Mouse (Mus musculus) heart, postnatal 0 days (tissue): ENCODE results near the gene Scgb1b15. TPM values are rescaled to one million over a fixed set of nuclear protein-coding genes. Genes with fewer than 3 reads are reported as not detected.
"Not testable (repeated sequence)": the region's sequence is repeated elsewhere in the genome, so short reads cannot be mapped to it uniquely, and the experiment has no call there.

Experiments used
- ATAC-seq: fragments of 200-750 bp; cut with Nextera tagmentation; 2 replicates; pipeline ENCODE4 v1.8.0; 2017; ENCODE audit warnings: low read depth, moderate number of reproducible peaks, moderate library complexity; ENCODE audit not compliant: insufficient read depth
- DNase-seq: peaks from one replicate; pipeline ENCODE4 v3.0.0-alpha.2; 2016; ENCODE audit warnings: low spot score
- H3K27ac ChIP-seq: fragments of 300-500 bp; sonication (generic); 2 replicates; pipeline ENCODE4 v1.5.1; 2014; ENCODE audit warnings: low read depth, mild to moderate bottlenecking
- H3K27me3 ChIP-seq: fragments of 300-500 bp; sonication (generic); 2 replicates; pipeline ENCODE4 v1.6.1; 2014; ENCODE audit warnings: low read length, mixed read lengths; ENCODE audit not compliant: control insufficient read depth, insufficient read depth
- H3K36me3 ChIP-seq: fragments of 300-500 bp; sonication (generic); replicated peaks from 2 replicates; pipeline ENCODE4 v1.6.1; 2014; ENCODE audit warnings: low read length, mixed read lengths; ENCODE audit not compliant: control insufficient read depth, insufficient read depth
- H3K4me1 ChIP-seq: fragments of 300-500 bp; sonication (generic); 2 replicates; pipeline ENCODE4 v1.6.1; 2014; ENCODE audit warnings: antibody characterized with exemption; ENCODE audit not compliant: control insufficient read depth, insufficient read depth
- H3K4me2 ChIP-seq: fragments of 300-500 bp; sonication (generic); 2 replicates; pipeline ENCODE4 v1.6.1; 2014; ENCODE audit warnings: low read depth, mild to moderate bottlenecking, low read length, moderate library complexity
- H3K4me3 ChIP-seq: fragments of 300-500 bp; sonication (generic); 2 replicates; pipeline ENCODE4 v1.5.1; 2014; ENCODE audit warnings: low read depth, low read length
- H3K9ac ChIP-seq: fragments of 300-500 bp; sonication (generic); replicated peaks from 2 replicates; pipeline ENCODE4 v1.6.1; 2014; ENCODE audit warnings: low read depth, low read length, mixed read lengths
- H3K9me3 ChIP-seq: fragments of 300-500 bp; sonication (generic); replicated peaks from 2 replicates; pipeline ENCODE4 v1.6.1; 2016; ENCODE audit warnings: low read length; ENCODE audit not compliant: control insufficient read depth
- polyA plus RNA-seq: library from polyadenylated mRNA; unstranded; fragments of >200 nt; fragmentation: Nextera tagmentation; extraction: Ambion mirVana; gene quantifications from 2 replicates; pipeline ENCODE4 v1.2.1, GENCODE M21; 2015
- total RNA-seq: library from RNA; depleted of rRNA; stranded (reverse); fragments of >200 nt; gene quantifications from 2 replicates; pipeline ENCODE4 v1.2.3, GENCODE M21; 2014; ENCODE audit warnings: low replicate concordance; rRNA removed

Gene Scgb1b15
- total RNA-seq = not detected in 2 replicates
- not detected in 2 replicates for polyA plus RNA-seq

DNA sequence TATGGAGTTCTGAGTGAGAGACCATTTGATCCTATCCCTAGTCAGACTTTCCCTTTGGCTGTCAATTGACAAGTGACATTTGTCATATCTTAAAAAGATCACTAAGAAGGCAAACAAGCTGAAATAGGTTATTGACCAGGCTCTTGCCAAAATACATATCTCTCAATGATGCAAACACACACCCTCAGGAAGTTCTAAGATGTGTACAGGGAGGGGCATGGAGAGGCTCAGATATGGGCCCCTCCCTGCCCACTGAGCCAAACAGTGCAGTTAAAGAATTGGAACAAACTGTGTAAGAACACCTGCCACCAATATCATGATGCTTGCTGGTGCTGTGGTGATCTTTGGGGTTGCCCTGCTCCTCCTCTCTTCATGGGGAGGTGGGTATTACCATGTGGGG, at the start of gene Scgb1b15:
Gene Scgb1b15 (plus strand): TSS at position 301 of the 400 bp plus-strand sequence.
- H3K9ac ChIP-seq, H3K36me3 ChIP-seq, ATAC-seq, H3K4me2 ChIP-seq, H3K27ac ChIP-seq, H3K4me1 ChIP-seq, H3K27me3 ChIP-seq, DNase-seq, H3K4me3 ChIP-seq, H3K9me3 ChIP-seq: not testable (repeated sequence)

- not testable (repeated sequence) for H3K4me2 ChIP-seq, DNase-seq, H3K4me3 ChIP-seq, H3K4me1 ChIP-seq, ATAC-seq, H3K36me3 ChIP-seq, H3K27ac ChIP-seq, H3K9me3 ChIP-seq, H3K27me3 ChIP-seq, H3K9ac ChIP-seq
Observed at GRCm38 (mm10) chr7:32829562-32829961, 6.8 kb upstream of the Scgb1b15 start, which contains the start of gene Scgb2b15. Scgb2b15 (minus strand) TSS chr7:32829662.

Other genes starting within 250 kb of the Scgb1b15 start
- not detected in 2 replicates for gene Scgb2b15, start 6.9 kb upstream of the Scgb1b15 start, total RNA-seq
- not detected in 2 replicates for gene Scgb2b15, start 6.9 kb upstream of the Scgb1b15 start, polyA plus RNA-seq
- gene Scgb2b17, start 220.0 kb downstream of the Scgb1b15 start, total RNA-seq = not detected in 2 replicates
- gene Scgb2b17, start 220.0 kb downstream of the Scgb1b15 start, polyA plus RNA-seq = not detected in 2 replicates
- not detected in 2 replicates for gene Scgb1b17, start 226.9 kb downstream of the Scgb1b15 start, total RNA-seq
- gene Scgb1b17, start 226.9 kb downstream of the Scgb1b15 start, polyA plus RNA-seq = not detected in 2 replicates